Mouse (Mus musculus) intestine, embryonic 16.5 days (tissue): ENCODE results near the gene Lrp3. TPM values are rescaled to one million over a fixed set of nuclear protein-coding genes. Genes with fewer than 3 reads are reported as not detected.

Experiments used
- ATAC-seq: fragments of 200-750 bp; cut with Nextera tagmentation; 2 replicates; pipeline ENCODE4 v1.8.0; 2017; ENCODE audit warnings: moderate TSS enrichment, moderate library complexity
- H3K27ac ChIP-seq: fragments of 300-500 bp; sonication (generic); 2 replicates; pipeline ENCODE4 v1.5.1; 2014; ENCODE audit warnings: mild to moderate bottlenecking, low read length
- H3K27me3 ChIP-seq: fragments of 300-500 bp; sonication (generic); replicated peaks from 2 replicates; pipeline ENCODE4 v1.6.1; 2014; ENCODE audit warnings: low read length, control low read depth, mixed read lengths; ENCODE audit not compliant: control insufficient read depth, insufficient read depth
- H3K36me3 ChIP-seq: fragments of 300-500 bp; sonication (generic); 2 replicates; pipeline ENCODE4 v1.6.1; 2014; ENCODE audit warnings: low read length, control low read depth; ENCODE audit not compliant: control insufficient read depth, insufficient read depth
- H3K4me1 ChIP-seq: fragments of 300-500 bp; sonication (generic); 2 replicates; pipeline ENCODE4 v1.6.1; 2014; ENCODE audit warnings: low read length, control low read depth, mixed read lengths; ENCODE audit not compliant: control insufficient read depth, insufficient read depth
- H3K4me2 ChIP-seq: fragments of 300-500 bp; sonication (generic); 2 replicates; pipeline ENCODE4 v1.6.1; 2014; ENCODE audit warnings: low read depth, low read length, control low read depth
- H3K4me3 ChIP-seq: fragments of 300-500 bp; sonication (generic); 2 replicates; pipeline ENCODE4 v1.5.1; 2014; ENCODE audit warnings: mild to moderate bottlenecking, low read length
- H3K9ac ChIP-seq: fragments of 300-500 bp; sonication (generic); 2 replicates; pipeline ENCODE4 v1.6.1; 2014; ENCODE audit warnings: low read depth, low read length
- H3K9me3 ChIP-seq: fragments of 300-500 bp; sonication (generic); 2 replicates; pipeline ENCODE4 v1.6.1; 2016; ENCODE audit warnings: low read length, control low read depth; ENCODE audit not compliant: control insufficient read depth
- WGBS: fragments of 180-500 bp; shearing (Covaris S2); extraction: QIAGEN DNeasy Blood & Tissue Kit; methylation state at CpG from one replicate; pipeline ENCODE4 v1.1.7; 2014; 5-methylcytosine and 5-hydroxymethylcytosine counted together
- polyA plus RNA-seq: library from polyadenylated mRNA; unstranded; fragments of >200 nt; fragmentation: Nextera tagmentation; extraction: Ambion mirVana; gene quantifications from 2 replicates; pipeline ENCODE4 v1.2.1, GENCODE M21; 2015

Lrp3 gene
- polyA plus RNA-seq, 1 experiment from 2014 or later = 3.3 TPM

DNA sequence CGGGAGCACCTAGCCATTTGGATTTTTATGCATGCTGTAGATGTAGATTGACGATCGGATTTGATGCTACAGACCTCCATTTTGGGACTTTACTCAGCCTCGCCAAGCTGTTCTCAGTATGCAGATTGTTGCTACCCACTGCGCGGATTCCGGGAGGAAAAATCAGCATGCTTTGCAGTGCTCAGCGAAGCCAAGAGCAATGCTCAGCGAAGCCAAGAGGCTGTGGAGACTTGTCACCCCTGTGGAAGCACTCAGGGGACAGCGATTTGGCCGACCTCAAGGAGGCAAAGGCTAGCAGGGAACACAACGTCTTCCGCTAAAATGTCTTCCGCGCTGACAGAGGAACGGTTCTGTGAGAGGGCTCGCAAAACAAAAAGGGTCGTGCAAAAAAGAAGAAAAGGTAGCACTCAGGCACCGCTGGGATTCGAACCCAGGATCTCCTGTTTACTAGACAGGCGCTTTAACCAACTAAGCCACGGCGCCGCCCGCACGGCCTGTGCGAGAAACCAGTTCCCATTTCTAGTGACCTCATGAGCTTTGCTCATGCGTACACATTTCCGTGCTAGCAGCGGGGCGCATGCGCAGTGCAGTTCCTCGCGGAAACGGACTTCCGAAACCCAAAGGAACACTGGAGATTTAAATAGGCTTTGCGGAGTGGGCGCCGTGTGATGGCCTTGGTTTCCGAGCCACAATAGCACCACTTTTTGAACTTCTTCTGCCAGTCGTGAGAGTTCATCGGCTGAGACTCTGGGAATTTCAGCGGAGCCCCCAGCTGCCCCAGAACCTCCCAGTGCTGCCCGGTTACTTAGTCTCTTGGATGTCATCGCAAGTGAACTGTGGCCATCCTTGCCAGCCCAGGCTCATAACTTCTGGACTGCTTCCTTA, 19.3 kb upstream of the Lrp3 start:
- peak overlapping the region; percentile 67 for H3K4me2 ChIP-seq
- H3K9me3 ChIP-seq = 0 out of 2 replicates have a peak, but pooled peaks cover 2% of the 10 kb centered on the region
- peak overlapping the region; percentile 95 for H3K27ac ChIP-seq
- H3K4me1 ChIP-seq = 0 out of 2 replicates have a peak, but pooled peaks cover 3% of the 10 kb centered on the region
- under 1% methylated on average over 45 of the region's 45 CpGs for WGBS
- H3K36me3 ChIP-seq = no peaks in the 10 kb centered on the region
- no peaks in the 10 kb centered on the region for H3K27me3 ChIP-seq
- peak overlapping the region; percentile 75 for H3K9ac ChIP-seq
- peak overlapping the region; percentile 65 for H3K4me3 ChIP-seq
- peak; percentile 97 for ATAC-seq

DNA sequence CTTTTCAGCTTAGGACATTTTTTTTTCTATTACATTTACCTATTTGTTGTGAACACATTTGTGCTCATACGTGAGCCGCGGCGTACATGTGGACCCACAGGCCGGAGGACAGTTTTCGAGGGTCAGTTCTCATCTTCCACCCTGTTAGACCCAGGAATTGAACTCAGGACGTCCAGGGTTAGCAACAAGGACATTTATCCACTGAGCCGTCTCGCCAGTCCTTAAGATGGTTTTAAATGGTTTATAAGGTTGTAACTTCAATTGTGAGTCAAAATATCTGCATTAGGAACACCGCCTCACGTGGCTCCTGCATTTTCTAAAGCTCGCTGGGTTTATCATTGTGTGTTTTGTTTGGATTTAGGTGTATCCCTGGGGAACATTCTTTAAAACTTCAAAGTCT, 18.6 kb upstream of the Lrp3 start:
- 0 out of 2 replicates have a peak, but pooled peaks cover 3% of the 10 kb centered on the region for H3K4me1 ChIP-seq
- 49% methylated on average over 12 of the region's 12 CpGs for WGBS
- H3K27ac ChIP-seq = peak overlapping the region; percentile 92
- H3K36me3 ChIP-seq = no peaks in the 10 kb centered on the region
- H3K4me3 ChIP-seq = peak overlapping the region; percentile 65
- peak overlapping the region; percentile 75; the same call in 1 of the 2 replicates for H3K9ac ChIP-seq
- ATAC-seq = no peak
- H3K9me3 ChIP-seq = 0 out of 2 replicates have a peak, but pooled peaks cover 2% of the 10 kb centered on the region
- no peaks in the 10 kb centered on the region for H3K27me3 ChIP-seq
- H3K4me2 ChIP-seq = peak overlapping the region; percentile 67

DNA sequence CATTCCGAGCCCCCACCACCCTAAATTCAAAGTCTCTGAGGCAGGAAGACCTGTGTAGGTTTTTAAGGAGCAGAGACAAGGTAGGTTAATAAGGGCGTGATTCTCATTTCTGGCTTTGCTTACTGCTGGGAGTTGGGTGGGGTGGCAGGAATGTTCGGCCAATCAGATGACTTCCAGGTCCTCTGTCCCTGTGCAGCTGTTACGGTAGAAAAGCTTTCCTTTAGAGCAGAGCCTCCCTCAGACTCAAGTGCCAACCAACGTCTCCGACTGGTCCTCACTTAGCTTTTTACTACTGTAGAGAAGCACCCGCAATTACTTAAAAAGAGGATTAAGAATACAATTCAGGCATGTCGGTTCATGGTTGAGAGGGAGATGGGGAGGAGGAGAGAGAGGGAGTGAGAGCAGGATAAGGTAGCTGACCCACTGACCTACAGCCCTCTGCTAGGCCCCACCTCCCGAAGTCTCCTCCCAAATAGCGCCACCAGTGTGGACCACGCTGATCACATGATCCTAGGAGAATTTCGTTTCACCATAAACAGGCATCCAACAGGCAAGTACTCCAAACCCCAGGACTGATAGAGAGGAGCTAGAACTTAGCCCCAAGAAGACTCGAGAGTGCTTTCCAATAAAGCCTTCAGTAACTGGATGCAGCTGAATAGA, 17.6 kb upstream of the Lrp3 start:
- Histone ChIP-seq H3K27me3 (no peaks in the 10 kb centered on the region), H3K27ac (no peak overlapping the region), H3K4me3 (no peak overlapping the region), H3K4me2 (no peak overlapping the region), H3K4me1 (0 out of 2 replicates have a peak, but pooled peaks cover 3% of the 10 kb centered on the region), H3K9ac (no peak overlapping the region), H3K9me3 (0 out of 2 replicates have a peak, but pooled peaks cover 2% of the 10 kb centered on the region), H3K36me3 (no peaks in the 10 kb centered on the region)
- no peak for ATAC-seq
- WGBS = 41% methylated on average over 13 of the region's 13 CpGs

DNA sequence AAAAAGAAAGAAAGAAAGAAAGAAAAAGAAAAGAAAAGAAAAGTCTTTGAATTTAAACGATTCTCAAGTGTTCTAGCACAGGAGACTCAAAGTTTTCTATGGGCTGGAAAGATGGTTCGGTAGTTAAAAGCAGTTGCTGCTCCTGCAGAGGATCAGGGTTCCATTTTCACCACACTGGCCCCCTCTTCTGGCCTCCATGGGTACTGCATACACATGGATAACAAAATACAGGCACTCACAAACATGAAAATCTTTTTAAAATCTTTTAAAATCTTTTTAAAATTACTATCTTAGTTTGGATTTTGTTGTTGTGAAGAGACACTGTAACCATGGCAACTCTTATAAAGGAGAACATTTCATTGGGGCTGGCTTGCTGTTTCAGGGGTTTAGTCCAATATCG, 15.0 kb upstream of the Lrp3 start:
- 69% methylated on average over 3 of the region's 3 CpGs for WGBS

DNA sequence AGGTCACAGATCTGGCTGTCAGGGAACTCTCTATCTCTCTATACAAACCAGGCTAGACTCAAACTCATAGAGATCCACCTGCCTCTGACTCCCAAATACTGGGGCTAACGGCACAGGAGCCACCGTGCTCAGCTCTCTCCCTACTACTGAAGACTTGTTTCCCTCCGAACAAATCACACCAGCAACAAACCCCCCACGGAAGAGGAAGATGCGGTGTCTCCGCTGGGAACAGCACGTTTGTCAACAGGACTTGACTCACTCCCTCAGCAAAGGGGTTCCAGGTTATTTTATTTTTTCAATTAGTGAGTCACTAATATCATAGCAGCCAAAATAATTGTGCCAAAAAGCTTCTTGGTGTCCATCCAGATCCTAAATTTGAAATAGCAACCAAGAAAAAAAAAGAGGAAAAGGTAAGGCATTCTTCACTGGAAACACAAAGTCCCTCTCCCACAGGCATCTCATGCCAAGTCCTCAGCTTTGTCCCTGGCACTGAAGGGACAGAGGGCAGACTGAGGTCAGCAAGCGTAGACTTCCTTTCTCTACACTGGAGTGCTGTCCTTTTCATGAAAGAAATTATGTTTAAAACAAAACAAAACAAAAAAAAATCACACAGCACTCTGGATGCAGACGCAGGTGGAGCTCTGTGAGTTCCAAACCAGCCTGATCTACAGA, 5.5 kb upstream of the Lrp3 start:
- ATAC-seq = no peak

More for the DNA sequence above, 15.0 kb upstream of the Lrp3 start:
- H3K36me3 ChIP-seq = no peaks in the 10 kb centered on the region
- H3K27me3 ChIP-seq = no peaks in the 10 kb centered on the region
- no peak overlapping the region for H3K4me3 ChIP-seq
- H3K9ac ChIP-seq = no peak overlapping the region
- no peak overlapping the region for H3K27ac ChIP-seq
- H3K9me3 ChIP-seq = 0 out of 2 replicates have a peak, but pooled peaks cover 2% of the 10 kb centered on the region
- ATAC-seq = no peak
- no peak overlapping the region for H3K4me2 ChIP-seq
- H3K4me1 ChIP-seq = no peaks in the 10 kb centered on the region

DNA sequence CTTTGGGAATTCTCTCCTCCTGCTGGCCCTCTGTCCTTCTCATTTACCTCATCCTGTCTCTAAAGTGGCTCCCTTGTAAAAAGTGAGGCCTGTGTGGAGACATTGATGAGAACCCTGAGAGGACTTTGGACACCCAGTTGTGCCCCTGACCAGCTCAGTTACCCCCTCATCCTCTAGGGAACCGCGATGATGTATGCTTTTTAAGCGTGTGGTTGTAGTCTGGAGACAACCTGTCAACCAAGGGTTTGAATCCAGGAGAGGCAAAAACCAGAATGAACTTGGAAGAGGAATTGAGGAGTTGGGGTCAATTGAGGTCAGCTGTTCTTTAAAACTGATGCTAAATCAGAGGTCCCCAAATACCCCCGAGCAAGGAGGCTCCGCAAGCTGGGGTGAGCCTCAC, 433 bp upstream of the Lrp3 start:
- Histone ChIP-seq H3K4me1 (peaks cover 11% of the 10 kb centered on the region), H3K4me2 (peak overlapping the region; percentile 89), H3K27me3 (0 out of 2 replicates have a peak, but pooled peaks cover 2% of the 10 kb centered on the region), H3K27ac (no peak overlapping the region), H3K36me3 (0 out of 2 replicates have a peak, but pooled peaks cover 1% of the 10 kb centered on the region), H3K9ac (peak overlapping the region; percentile 72; the same call in 1 of the 2 replicates), H3K9me3 (no peaks in the 10 kb centered on the region), H3K4me3 (peak overlapping the region; percentile 70)
- 48% methylated on average over 5 of the region's 5 CpGs for WGBS
- ATAC-seq = peak; percentile 6; the same call in 1 of the 2 replicates

More for the DNA sequence above, 5.5 kb upstream of the Lrp3 start:
- Histone ChIP-seq H3K9ac (no peak overlapping the region), H3K27me3 (0 out of 2 replicates have a peak, but pooled peaks cover 2% of the 10 kb centered on the region), H3K27ac (no peak overlapping the region), H3K36me3 (no peaks in the 10 kb centered on the region), H3K4me1 (no peaks in the 10 kb centered on the region), H3K4me2 (no peak overlapping the region), H3K4me3 (no peak overlapping the region), H3K9me3 (no peaks in the 10 kb centered on the region)
- 71% methylated on average over 9 of the region's 9 CpGs for WGBS

DNA sequence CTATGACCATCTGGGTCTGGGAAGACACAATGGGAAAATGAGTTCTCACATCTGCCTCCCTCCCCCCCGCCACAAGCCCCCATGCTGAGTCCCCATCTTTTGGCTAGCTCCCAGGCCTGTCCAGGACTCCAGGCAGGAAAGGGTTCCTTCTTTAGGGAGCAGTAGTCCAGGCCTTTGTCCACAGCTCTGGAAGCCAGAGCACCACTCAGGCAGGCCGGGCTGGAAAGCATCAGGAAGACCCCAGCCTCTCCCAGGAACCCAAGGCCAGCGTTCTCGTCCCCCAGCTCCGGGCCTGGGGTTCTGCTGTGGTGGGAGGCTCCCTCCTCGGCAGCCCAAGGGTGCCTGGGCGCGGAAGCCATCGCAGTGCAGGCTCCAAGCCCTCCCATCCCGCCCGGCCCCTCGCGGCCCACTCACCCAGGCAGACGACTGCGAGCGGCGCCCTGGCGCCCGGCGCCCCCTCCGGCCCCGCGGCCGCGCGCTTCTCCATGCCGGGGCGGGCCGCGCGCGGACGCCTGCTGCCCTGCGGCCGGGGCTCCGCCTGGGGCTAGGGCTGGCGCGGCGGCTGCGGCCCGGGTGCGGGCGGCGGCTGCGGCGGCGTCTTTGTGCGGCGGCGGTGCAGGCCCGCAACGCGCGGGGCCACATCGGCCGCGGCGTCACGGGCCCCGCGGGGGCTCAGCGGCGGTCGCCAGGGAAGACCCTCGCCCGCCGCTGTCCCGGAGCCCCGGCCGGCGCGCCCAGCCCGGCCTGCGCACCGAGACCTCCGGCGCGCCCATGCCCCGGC, 666 bp downstream of the Lrp3 start:
- peak overlapping the region; percentile 72 for H3K9ac ChIP-seq
- no peaks in the 10 kb centered on the region for H3K9me3 ChIP-seq
- ATAC-seq = peak; percentile 68
- H3K4me3 ChIP-seq = peak overlapping the region; percentile 70
- H3K36me3 ChIP-seq = 0 out of 2 replicates have a peak, but pooled peaks cover 3% of the 10 kb centered on the region
- peak overlapping the region; percentile 89 for H3K4me2 ChIP-seq
- WGBS = under 1% methylated on average over 56 of the region's 79 CpGs
- peaks cover 11% of the 10 kb centered on the region for H3K4me1 ChIP-seq
- H3K27me3 ChIP-seq = 0 out of 2 replicates have a peak, but pooled peaks cover 2% of the 10 kb centered on the region
- 0 out of 2 replicates have a peak overlapping the region, but pooled peaks have one; percentile 21 for H3K27ac ChIP-seq

DNA sequence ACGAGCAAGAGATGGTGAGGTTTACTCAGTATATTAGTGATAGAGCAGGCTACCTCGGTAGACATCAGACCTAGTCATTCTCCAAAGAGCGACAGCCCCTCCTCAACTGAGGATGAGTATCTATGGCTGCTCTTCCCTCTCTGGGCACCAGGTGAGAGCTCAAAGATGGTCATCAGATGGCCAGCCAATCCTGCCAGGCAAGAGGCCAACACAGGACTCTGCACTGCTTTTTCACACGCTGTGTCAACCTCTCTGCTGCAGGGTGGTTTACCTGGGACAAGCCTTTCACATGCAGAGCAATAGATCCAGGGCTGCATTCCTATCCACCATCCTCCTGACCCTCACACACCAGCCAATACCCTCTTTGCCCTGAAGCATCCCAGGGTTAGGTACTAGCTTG, 3.5 kb downstream of the Lrp3 start:
- Histone ChIP-seq H3K9ac (no peak overlapping the region), H3K4me3 (no peak overlapping the region), H3K27me3 (0 out of 2 replicates have a peak, but pooled peaks cover 2% of the 10 kb centered on the region), H3K9me3 (no peaks in the 10 kb centered on the region), H3K4me2 (no peak overlapping the region), H3K36me3 (0 out of 2 replicates have a peak, but pooled peaks cover 3% of the 10 kb centered on the region), H3K27ac (no peak overlapping the region), H3K4me1 (peaks cover 11% of the 10 kb centered on the region)
- no peak for ATAC-seq
- 91% methylated on average over 4 of the region's 4 CpGs for WGBS
